Mouse (Mus musculus): ENCODE data around the gene Nbeal2. TPM values are rescaled to one million over a fixed set of nuclear protein-coding genes. Genes with fewer than 3 reads are reported as not detected.

The Nbeal2 gene
- polyA plus RNA-seq, 1 experiment from 2014 or later: 5.7 TPM

GRCm38 (mm10) chr9:110631651-110632275, 22.2 kb downstream of the Nbeal2 start:
- H3K4me3 ChIP-seq (ENCODE audit: low read depth, low read length): no peak overlapping the region
- ATAC-seq (ENCODE audit: low FRiP score, low TSS enrichment): no peak

GRCm38 (mm10) chr9:110631191-110631590, 22.8 kb downstream of the Nbeal2 start:
- H3K36me3 ChIP-seq (ENCODE audit: control insufficient read depth, insufficient read depth, low read length): peaks cover 3% of the 10 kb centered on the region; the same call in 1 of the 2 replicates
- no peak overlapping the region for H3K27ac ChIP-seq (replicated peaks)
- H3K9ac ChIP-seq (ENCODE audit: low read length): no peak overlapping the region
- H3K27me3 ChIP-seq (ENCODE audit: control insufficient read depth, insufficient read depth, low read length): no peaks in the 10 kb centered on the region
- 28% methylated on average over 10 of the region's 10 CpGs for WGBS
- H3K4me3 ChIP-seq (ENCODE audit: low read depth, low read length): no peak overlapping the region
- ATAC-seq (ENCODE audit: low FRiP score, low TSS enrichment): no peak
- H3K9me3 ChIP-seq (ENCODE audit: control insufficient read depth, low read length): no peaks in the 10 kb centered on the region
- peak; percentile 67 for DNase-seq (ENCODE audit: low spot score)
- H3K4me2 ChIP-seq (replicated peaks; ENCODE audit: low read depth): 0 out of 2 replicates have a peak overlapping the region, but pooled peaks have one; percentile 12
- no peaks in the 10 kb centered on the region for H3K4me1 ChIP-seq (replicated peaks; ENCODE audit: control insufficient read depth, insufficient read depth)
- TF ChIP-seq CTCF (IDR thresholded peaks at IDR 0.05; ENCODE audit: low read depth): peak; percentile 75
- no peak for TF ChIP-seq EP300 (optimal IDR thresholded peaks at IDR 0.05)

More at GRCm38 (mm10) chr9:110631651-110632275, 22.2 kb downstream of the Nbeal2 start:
- WGBS: 43% methylated on average over 27 of the region's 30 CpGs
- Histone ChIP-seq H3K4me2 (replicated peaks; ENCODE audit: low read depth) (0 out of 2 replicates have a peak overlapping the region, but pooled peaks have one; percentile 12), H3K4me1 (replicated peaks; ENCODE audit: control insufficient read depth, insufficient read depth) (no peaks in the 10 kb centered on the region), H3K9me3 (ENCODE audit: control insufficient read depth, low read length) (no peaks in the 10 kb centered on the region), H3K36me3 (ENCODE audit: control insufficient read depth, insufficient read depth, low read length) (peaks cover 3% of the 10 kb centered on the region; the same call in 1 of the 2 replicates), H3K27ac (replicated peaks) (no peak overlapping the region), H3K27me3 (ENCODE audit: control insufficient read depth, insufficient read depth, low read length) (no peaks in the 10 kb centered on the region), H3K9ac (ENCODE audit: low read length) (no peak overlapping the region)
- no peak for DNase-seq (ENCODE audit: low spot score)
- TF ChIP-seq CTCF (IDR thresholded peaks at IDR 0.05; ENCODE audit: low read depth): peak; percentile 57
- no peak for TF ChIP-seq EP300 (optimal IDR thresholded peaks at IDR 0.05)

GRCm38 (mm10) chr9:110630171-110630570, 23.8 kb downstream of the Nbeal2 start:
- H3K36me3 ChIP-seq (ENCODE audit: control insufficient read depth, insufficient read depth, low read length): peaks cover 3% of the 10 kb centered on the region; the same call in 1 of the 2 replicates
- no peaks in the 10 kb centered on the region for H3K9me3 ChIP-seq (ENCODE audit: control insufficient read depth, low read length)
- WGBS: 85% methylated on average over 15 of the region's 15 CpGs
- no peaks in the 10 kb centered on the region for H3K27me3 ChIP-seq (ENCODE audit: control insufficient read depth, insufficient read depth, low read length)
- H3K27ac ChIP-seq (replicated peaks): no peak overlapping the region
- TF ChIP-seq EP300 (optimal IDR thresholded peaks at IDR 0.05): no peak
- no peak for TF ChIP-seq CTCF (IDR thresholded peaks at IDR 0.05; ENCODE audit: low read depth)
- 0 out of 2 replicates have a peak, but pooled peaks cover under 1% of the 10 kb centered on the region for H3K4me1 ChIP-seq (replicated peaks; ENCODE audit: control insufficient read depth, insufficient read depth)
- DNase-seq (ENCODE audit: low spot score) (no peak), ATAC-seq (ENCODE audit: low FRiP score, low TSS enrichment) (no peak)
- no peak overlapping the region for H3K4me3 ChIP-seq (ENCODE audit: low read depth, low read length)
- H3K4me2 ChIP-seq (replicated peaks; ENCODE audit: low read depth): no peak overlapping the region
- no peak overlapping the region for H3K9ac ChIP-seq (ENCODE audit: low read length)

DNA sequence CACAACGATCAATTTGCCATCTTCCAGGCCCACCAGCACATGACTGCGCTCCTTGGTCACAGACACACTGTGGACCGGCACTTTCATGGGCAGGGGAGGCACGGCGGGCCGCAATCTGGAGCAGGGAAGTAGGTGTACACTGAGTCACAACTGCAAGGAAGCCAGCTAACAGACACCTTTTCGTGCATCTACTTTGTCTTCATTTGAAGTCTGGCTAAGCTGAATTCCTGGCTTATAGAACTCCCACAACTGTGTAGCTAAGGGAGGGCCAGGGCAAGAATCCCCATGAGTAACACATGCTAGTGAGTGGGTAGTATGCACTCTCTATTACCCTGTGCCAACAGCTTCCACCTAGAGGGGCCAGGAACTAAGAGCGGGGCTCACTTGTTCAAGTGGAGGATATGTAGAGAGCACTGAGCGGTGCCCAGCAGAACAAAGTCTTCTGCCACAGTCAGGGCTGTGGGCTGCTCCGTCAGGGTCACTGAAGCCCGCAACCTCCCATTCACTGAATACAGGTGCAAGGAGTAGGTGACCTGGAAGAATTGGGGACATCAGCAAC, 28.5 kb downstream of the Nbeal2 start:
- peak overlapping the region; percentile 52 for H3K4me3 ChIP-seq (ENCODE audit: low read depth, low read length)
- no peaks in the 10 kb centered on the region for H3K27me3 ChIP-seq (ENCODE audit: control insufficient read depth, insufficient read depth, low read length)
- TF ChIP-seq CTCF (IDR thresholded peaks at IDR 0.05; ENCODE audit: low read depth) (no peak), EP300 (optimal IDR thresholded peaks at IDR 0.05) (no peak)
- H3K27ac ChIP-seq (replicated peaks): 0 out of 2 replicates have a peak overlapping the region, but pooled peaks have one; percentile 86
- H3K4me1 ChIP-seq (replicated peaks; ENCODE audit: control insufficient read depth, insufficient read depth): 0 out of 2 replicates have a peak, but pooled peaks cover 3% of the 10 kb centered on the region
- H3K4me2 ChIP-seq (replicated peaks; ENCODE audit: low read depth): peak overlapping the region; percentile 93
- ATAC-seq (ENCODE audit: low FRiP score, low TSS enrichment): no peak
- H3K9me3 ChIP-seq (ENCODE audit: control insufficient read depth, low read length): no peaks in the 10 kb centered on the region
- H3K36me3 ChIP-seq (ENCODE audit: control insufficient read depth, insufficient read depth, low read length): no peaks in the 10 kb centered on the region; the same call in 1 of the 2 replicates
- WGBS: 73% methylated on average over 11 of the region's 11 CpGs
- no peak for DNase-seq (ENCODE audit: low spot score)
- peak overlapping the region; percentile 73 for H3K9ac ChIP-seq (ENCODE audit: low read length)

DNA sequence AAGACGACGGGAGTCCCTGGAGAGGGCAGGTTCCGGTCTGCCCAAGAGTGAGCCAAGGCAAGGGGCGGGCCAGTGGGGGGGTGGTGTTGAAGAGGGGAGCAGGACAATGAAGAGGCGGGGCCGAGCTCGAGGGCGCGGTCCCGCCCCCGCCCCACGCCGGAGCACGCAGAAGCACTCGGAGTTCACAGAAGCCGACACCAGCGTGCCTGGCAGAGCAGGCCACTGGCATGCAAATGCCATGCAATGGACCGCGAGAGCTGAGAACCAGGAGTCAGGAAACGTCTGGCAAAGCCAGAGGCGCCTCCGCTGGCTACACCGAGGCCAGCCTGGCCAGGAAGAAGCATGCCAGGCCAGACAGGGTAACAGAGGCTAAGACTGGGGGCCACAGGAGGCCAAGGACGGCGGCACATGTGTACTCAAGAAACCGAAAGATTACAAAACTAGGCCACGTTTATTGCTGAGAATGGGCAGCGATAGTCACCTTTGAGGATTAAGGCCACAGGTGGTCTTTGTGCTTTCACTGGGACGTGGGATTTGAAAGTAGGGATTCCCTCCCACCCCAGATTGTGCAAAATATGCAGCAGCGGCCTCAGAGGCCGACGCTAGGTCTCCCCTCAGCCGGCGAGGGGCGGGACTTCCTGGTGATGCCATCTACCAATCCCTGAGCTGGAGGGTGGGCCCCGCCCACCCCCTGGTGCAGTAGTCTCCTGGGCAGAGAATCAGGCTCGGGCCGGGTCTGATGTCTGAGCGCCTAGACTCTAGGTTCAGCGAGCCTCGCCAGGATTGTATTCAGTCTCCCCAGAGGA, 29.4 kb downstream of the Nbeal2 start, which contains the start of gene Nradd:
Gene Nradd, minus strand, starts transcription at position 92 of the 806 bp plus-strand sequence.
- DNase-seq (ENCODE audit: low spot score) (peak; percentile 90), ATAC-seq (ENCODE audit: low FRiP score, low TSS enrichment) (peak; percentile 88)
- peak within 1 kb of the TSS; percentile 93 for H3K4me2 ChIP-seq (replicated peaks; ENCODE audit: low read depth)
- 0 out of 2 replicates have a peak, but pooled peaks cover 3% of the 10 kb centered on the region for H3K4me1 ChIP-seq (replicated peaks; ENCODE audit: control insufficient read depth, insufficient read depth)
- WGBS: 2% methylated on average over 41 of the region's 41 CpGs
- H3K36me3 ChIP-seq (ENCODE audit: control insufficient read depth, insufficient read depth, low read length): no peaks in the 10 kb centered on the region; the same call in 1 of the 2 replicates
- H3K9ac ChIP-seq (ENCODE audit: low read length): peak within 1 kb of the TSS; percentile 73
- TF ChIP-seq EP300 (optimal IDR thresholded peaks at IDR 0.05): no peak
- TF ChIP-seq CTCF (IDR thresholded peaks at IDR 0.05; ENCODE audit: low read depth): no peak
- peak within 1 kb of the TSS; percentile 52 for H3K4me3 ChIP-seq (ENCODE audit: low read depth, low read length)
- H3K27ac ChIP-seq (replicated peaks): peak within 1 kb of the TSS; percentile 86
- H3K9me3 ChIP-seq (ENCODE audit: control insufficient read depth, low read length): no peaks in the 10 kb centered on the region
- H3K27me3 ChIP-seq (ENCODE audit: control insufficient read depth, insufficient read depth, low read length): no peaks in the 10 kb centered on the region
